Mouse (Mus musculus) mouse embryonic stem cell (cell line): ENCODE data around the gene Gatb.

Source experiments
- in situ Hi-C, 2 experiments: fragments of 300-500 bp; cut with MboI; formaldehyde crosslinking; loops; 1 replicate in 1 of 2; 3 replicates in 1 of 2; pipeline ENCODE4 v1.14.3; 2019 to 2020; ENCODE audit warnings: low sequenced_read_pairs in 2 of 2, low pct_unique_long_range_greater_than_20kb in 1 of 2, mixed read lengths in 1 of 2; ENCODE audit not compliant: unreplicated experiment in 1 of 2

Gatb gene

DNA sequence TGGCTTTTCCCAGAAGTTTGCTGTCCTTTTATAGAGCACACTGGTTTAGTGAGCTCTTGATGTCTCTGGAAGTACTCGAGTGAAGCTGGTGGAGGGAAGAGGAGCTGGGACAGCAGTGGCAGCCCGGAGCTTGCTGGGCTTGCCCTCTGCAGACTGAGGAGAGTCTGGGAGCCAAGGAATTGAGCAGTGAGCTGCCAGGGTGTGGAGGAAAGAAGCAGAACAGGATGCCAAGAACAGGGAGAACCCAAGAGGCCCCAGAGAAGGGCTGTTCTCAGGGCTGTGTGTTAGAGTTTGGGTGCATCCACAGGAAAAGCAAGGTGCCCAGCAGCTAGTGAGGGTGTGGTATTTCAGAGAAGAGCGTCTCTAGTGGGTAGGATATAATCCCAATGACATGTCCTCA is 67.8 kb downstream of the Gatb start:
- in situ Hi-C loops, result no loop called here

DNA sequence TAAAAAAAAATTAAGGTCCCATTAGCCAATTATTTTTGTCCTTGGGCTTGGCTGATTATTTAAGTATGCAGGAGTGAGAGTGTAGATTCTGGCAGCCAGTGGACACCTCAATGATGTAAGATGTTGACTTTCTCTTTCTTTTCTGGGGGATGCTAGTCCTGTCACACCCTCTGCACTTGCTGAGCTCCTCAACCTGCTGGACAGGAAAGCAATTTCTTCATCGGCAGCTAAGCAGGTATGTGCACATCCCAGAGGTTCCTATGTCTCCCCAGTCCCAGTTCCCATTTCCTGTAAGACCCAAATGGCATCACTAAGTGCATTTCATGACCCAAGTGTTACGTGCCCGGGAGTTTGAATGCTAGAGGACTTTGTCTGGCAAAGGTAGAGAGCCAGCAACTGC is 70.9 kb downstream of the Gatb start:
- in situ Hi-C loops, result no loop called here

DNA sequence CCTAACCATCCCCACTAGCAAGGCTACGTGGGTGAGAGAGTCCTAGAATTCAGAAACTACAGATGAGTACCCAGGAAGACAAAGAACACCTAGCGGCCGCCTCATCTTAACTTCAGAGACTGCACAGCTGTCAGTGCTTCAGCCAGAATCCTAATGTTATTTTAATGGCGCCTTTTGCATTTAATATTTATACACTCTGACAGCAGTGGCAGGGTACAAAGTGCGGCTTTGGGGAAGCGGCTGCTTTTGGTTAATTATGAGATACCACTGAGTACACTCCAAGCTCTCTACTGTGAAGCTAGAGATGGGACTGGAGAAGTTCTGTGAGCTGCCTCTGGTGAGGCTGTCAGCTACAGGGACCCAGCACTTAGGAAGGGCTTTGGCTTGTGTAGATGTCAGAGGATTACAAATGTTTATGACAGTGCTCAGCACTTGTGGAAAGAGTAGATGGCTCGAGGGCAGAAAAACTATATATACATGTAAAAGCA is 71.6 kb downstream of the Gatb start:
- in situ Hi-C loops, result no loop called here

DNA sequence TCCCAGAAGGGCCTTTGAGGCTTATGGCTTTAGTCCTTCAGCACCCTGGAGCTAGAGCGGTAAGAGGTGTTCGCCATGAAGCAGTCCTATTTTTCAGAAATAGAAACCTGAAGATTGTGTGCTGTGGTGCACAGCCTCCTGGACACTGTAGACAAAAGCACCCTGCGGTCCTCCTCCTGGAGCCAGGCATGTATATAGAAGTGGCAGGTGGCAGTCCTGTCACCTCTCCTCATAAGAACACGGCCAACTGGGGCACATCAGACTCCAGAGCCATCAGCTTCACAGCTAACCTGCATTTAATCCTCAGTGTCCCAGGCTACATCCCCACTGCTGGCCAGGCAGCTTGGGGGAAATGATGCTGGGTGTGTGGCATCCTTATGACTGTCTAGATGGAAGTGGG is 75.3 kb downstream of the Gatb start:
- in situ Hi-C loops, result no loop called here

DNA sequence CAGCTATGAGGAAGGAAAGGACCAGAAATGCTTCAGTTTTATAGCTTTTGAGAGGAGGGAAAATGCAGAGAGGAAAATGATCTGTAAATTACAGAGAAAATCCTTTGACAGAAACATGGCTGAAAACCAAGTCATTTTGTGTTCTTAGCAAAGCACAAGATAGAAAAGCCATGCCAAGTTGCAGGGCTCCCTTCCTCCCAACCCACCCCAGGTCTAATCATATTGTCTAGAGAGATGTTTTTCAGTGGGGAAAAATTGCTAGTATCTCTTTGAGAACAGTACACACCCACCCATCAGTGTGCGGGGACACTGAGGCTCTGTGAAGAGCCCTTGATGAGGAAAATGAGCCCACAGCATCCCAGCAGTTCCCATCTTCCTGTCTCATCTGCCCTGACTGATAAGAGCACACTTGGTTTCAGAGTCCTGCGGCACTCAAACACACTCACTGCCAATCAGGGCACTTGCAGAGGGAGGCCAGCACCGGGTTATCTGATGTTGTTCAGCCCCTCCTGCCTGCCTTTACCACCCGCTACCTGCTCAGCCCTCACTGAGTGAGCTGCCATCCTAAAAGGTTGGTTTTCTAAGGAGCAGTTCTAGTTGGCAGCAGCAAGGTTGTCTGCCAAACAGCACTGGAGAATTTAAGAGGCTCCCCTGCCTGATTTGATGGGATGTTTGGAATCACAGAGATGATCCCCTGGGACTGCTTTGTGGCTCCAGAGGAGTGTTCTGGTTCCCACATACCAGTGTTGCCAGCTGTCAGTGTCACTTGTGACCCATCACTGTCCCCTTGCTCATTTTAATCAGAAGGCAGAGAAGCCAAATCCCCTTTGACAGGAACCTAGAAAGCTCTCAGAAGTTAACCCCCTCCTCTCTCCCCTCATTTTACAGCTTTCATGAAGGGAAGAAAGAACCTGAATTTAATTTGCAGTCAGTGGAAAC is 79.1 kb downstream of the Gatb start:
- in situ Hi-C loops, result no loop called here

DNA sequence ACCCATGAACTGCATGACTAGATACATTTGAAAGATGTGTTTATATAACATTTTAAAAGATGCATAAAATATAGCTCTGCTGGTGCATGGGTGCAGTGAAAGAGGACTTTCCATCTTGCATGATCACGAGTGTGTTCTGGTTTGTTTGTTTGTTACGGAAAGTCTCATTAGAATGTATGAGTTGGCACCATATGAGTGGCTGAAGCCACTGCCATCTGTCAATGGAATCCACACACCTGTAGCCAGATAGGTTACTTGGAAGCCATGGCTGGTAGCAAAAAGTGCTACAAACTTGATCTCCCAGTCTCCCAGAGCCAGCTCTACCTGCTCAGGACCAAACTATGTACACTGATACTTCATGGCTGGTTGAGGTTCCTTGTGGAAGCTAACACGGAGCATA is 81.6 kb downstream of the Gatb start:
- in situ Hi-C loops, result no loop called here

DNA sequence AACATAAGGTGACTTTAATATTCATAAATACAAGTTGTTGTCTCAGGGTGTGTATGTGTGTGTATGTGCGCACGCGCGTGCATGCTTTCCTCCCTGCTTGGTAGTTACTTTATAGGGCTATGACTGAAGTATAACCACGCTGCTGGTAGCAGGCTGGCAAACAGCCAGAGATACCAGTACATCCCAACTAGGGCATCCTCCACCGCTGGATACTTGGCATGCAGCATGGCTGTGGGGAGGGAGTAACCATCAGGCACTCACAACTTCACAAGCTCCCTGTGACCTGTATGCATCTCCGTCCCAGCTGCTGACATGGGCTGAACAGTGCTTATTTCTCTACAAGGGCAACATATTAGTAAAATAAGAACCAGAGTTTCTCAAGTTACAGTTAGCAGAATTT is 85.8 kb downstream of the Gatb start:
- in situ Hi-C loops, result no loop called here

DNA sequence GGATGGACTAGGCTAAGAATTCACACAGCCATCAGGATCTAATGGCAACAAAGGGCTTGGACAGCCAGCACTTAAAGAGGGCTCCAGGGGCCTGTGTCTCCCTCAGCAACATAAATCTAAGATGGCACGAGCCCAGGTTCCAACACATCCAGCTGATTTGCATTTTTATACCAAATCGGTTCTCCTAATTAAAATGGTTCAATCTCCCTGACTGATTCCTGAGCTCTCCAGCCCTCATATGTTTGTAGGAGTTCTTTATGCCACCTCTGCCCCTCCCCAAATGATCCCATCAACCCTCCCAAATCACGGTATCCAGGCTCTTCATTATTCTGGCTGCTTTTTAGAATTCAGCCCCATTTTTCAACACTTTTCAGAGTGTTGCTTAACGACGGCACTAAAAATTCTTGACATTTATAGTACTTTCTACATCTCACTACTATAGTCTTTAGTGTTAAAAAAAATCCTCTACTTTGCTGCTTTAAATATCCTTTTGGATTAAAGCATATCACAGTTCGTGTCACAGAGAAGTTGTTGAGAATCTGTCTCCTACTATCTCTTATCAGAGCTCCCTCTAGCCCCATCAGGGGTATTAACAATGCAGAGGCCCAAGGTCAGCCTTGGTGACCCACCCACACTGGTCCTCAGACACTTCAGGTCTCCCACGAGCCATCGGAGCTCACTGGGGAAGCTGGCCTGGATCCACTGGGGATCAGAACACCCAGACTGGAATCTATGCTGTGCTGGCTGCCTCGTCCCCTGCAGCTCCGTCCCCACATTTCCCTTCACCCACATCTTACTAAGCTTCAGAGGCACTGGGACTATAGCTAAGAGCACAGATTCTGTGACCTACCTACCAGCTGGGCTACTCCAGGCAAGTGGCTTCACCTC is 88.3 kb downstream of the Gatb start:
- in situ Hi-C loops, result no loop called here

DNA sequence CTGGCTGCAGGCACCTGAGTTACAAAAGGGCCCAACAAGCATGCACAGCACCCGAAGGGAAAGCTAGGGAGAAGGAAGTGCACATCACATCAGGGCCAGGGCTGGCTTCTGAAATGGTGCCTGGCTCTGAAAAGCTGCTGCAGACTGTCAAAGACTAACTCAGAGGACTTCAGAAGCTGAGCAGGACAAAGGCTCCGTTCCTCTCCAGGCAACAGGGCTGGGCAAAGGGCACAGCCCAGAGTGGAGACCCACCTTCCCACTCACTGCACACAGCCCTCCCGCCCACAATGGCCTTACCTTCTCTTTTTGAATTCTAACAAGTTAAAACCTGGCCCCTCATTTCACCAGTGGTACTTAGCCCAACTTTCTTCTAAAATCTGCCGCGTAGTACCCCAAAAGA is 89.9 kb downstream of the Gatb start:
- in situ Hi-C loops, result no loop called here

DNA sequence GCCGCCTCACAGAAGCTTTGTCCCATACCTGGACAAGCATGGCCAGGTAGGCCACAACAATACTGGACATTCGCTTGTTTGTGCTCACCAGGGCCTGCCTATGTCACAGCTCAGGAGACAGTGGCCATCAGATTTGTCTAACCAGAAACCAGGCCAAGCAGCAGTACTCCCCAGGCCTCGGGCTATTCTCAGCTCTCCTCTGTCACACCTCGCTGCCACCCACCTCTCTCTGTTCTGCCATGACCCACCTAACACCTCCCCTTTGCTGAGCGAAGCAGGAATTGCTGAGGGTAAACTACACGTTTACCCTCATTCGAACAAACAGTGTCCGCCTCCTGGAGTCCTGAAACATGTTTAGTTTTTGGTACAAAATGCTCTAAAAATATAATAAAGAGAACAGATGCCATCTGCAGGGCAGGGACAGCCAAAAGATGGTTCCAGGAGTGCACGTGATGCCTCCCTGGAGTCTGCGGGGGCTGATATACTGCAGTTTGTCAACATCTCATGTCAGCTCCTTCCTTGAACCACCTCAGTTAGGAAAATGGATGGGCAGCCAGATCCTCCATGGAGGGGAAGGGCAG is 90.8 kb downstream of the Gatb start:
- in situ Hi-C loops, result no loop called here

DNA sequence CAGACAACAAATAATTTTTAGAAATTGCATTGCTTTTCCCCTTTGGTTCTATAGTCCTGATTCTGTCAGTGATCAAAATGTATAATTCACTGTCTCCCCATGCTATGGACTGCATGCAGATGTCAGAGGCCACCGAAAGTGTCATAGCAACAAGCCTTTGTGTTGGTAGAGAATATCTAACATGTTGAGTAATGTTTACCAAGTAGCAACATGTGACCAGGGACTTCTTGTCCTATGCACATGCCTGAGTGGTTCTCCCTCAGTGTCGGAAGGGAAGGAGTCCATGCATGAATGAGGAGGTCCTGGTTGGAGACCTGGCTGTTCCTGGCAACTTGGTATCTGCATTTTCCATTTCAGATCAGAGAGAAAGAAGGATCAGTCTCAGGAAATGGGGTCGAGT is 92.2 kb downstream of the Gatb start:
- in situ Hi-C loops, result no loop called here

DNA sequence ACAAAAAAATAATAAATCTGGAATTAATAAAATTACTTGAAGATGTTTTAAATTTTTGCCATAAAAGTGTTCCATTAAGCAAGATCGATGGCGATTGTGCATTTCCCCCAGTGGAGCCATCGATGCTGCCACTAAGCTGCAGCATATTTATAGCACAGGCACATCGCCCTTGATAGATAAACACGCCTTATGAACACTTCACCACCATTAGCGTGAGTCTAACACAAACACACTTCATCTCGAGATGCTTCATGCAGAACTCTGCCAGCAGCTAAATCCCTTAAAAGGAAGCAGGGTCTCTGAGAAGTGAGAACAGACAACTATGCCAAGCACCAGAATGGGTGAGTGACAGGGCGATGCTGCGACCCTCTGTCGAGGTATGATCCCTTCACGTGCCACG is 92.8 kb downstream of the Gatb start:
- in situ Hi-C loops, result no loop called here

DNA sequence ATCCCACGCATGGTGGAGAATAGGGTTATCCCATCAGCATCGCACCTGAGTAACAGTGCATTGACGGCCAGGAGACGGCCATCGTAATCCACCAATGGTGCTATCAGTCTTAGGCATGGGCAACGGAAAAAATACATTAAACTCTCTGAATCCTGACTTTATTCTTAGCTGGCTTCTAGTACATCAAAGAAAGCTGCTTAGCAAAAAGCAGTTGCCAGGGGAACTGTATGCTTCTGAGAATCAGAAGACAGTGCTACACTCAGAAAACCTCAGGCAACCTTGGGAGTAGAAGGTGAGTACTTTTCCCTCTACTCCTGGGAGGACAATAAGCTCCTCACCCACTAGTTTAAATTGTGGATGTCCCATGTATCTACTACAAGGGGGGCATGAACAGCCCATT is 93.8 kb downstream of the Gatb start:
- in situ Hi-C loops, result no loop called here

DNA sequence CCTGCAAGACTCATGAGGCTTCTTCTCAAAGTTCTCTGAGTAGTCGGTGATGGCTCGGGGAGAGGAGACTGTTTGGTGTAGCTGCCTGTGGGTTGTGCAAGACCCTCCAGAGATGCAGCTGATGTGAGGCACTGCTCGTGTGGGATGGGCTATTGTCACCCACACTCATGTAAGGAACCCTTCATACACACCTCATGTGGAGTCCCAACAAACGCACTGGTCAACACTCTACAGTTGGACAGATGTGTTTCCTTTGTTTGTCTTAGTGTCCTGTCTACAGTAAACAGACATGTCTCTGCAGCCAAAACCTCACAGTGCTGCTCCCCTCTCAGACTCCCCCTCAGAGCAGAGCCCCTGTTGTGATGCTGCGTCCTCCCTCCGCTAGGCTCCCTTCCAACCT is 95.9 kb downstream of the Gatb start:
- in situ Hi-C loops, result no loop called here

DNA sequence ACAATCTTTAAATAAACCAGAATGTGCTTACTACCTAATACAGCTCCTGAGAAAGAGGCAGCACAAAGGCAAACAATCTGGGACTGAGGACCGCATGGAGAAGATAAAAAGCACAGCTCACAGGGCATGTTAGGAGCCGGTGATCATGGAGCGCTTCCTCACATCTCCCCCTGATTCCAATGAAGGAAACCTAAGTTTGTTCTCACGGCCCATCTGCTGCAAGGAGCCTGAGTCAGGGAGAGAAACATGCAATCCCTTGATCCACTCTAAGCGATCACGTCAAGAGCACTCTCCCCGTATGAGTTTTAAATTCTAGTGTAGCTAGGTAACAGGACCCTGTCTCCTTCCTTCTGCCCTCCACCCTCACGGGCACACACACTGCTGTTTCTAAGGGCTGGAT is 103.2 kb downstream of the Gatb start:
- in situ Hi-C loops, result loop anchor here in 1 of 2 experiments (25.0 kb wide), 1 partner anchor 435 kb away; no protein-coding TSS in a partner anchor

DNA sequence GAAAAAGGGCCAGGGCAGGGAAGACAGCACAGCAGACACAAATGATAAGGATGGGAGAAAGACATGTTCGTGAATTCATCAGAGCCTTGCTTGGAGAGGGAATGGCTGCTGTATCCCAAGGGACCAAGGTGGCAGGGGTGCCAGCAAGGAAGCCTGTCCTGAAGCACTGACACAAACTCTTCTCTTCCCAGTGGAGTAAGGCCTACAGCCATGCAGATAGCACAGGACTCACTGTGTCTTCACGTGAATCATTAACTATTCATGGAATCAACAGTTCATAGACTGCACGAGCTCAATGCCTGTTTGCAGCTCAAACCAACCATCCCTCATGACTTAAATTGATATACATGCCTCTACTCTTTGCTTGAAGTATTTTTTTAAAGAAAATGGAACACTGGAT is 104.0 kb downstream of the Gatb start:
- in situ Hi-C loops, result loop anchor here in 1 of 2 experiments (25.0 kb wide), 1 partner anchor 434 kb away; no protein-coding TSS in a partner anchor

DNA sequence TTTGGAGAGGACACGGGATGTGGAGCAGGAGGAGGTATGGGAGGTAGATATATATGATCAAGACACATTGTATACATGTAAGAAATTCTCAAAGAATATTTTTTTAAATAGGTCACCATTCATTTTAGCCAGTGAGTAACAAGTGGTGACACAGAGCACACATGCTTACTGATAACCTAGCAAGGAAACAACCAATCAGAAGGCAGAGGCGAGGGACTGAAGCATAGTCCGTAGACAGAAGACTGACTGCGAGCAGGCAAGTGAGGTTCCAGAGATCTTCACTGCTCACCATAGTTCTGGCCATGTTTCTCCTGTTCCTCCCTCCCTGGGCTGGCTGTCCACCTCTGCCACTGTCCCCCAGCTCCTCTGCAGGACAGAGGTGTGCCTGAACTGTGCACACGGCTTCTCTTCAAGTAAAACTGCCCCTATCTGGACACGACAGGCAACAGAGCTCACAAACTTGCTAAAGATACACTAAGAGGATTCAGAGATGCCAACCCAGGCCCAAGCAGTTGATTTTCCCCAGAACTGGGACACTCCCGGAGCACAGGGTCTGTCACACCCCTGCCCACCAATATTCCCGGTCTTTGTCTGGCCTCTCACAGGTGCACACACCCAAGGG is 105.5 kb downstream of the Gatb start:
- in situ Hi-C loops, result loop anchor here in 1 of 2 experiments (25.0 kb wide), 1 partner anchor 433 kb away; no protein-coding TSS in a partner anchor

DNA sequence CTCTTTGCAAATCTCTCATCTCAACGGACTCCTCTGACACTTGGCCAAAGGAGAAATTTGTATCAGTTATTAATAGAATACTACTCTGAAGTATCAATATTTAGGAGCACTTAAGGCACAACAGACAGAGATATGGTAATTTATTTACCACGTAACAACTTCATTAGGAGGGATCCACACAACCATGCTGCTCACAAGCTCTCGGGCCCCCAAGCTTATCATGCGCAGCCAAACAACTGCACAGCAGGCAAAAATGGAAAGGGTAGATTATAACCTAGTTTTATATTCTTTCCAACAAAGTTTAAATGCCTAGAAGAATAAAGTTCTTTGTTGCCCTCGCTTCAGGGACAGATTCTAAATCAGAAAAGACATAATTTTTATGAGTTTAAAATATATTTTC is 106.0 kb downstream of the Gatb start:
- in situ Hi-C loops, result loop anchor here in 1 of 2 experiments (25.0 kb wide), 1 partner anchor 432 kb away; no protein-coding TSS in a partner anchor
